Mouse (Mus musculus): ENCODE measurements around the gene Usp3.

The Usp3 gene

DNA sequence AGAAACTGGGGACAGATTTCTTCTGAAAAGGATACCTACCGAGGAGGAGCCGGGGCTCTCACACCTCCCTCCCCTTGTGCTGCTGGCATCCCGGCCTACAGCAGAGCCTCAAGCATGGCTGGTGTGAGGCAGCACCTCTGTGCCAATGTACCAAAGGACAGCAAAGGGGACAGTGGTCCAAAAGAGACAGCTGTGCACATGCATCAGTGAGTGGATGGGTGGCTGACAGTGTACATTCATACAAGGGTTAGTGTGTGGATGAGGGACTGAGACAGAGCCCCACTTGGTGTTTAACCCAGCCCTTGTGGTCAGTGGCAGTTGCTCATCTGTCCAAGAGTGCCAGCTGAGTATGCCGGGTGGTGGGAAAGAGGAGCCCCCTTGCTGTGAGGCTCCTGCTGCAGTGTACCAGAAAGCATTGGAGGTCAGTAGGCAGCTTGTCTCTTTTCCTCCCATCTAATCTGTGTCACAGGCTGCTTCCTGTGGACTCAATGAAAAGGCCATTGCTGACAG, 84.0 kb downstream of the Usp3 start:
- no peak for DNase-seq (ENCODE audit: low spot score in 2 of 2)

DNA sequence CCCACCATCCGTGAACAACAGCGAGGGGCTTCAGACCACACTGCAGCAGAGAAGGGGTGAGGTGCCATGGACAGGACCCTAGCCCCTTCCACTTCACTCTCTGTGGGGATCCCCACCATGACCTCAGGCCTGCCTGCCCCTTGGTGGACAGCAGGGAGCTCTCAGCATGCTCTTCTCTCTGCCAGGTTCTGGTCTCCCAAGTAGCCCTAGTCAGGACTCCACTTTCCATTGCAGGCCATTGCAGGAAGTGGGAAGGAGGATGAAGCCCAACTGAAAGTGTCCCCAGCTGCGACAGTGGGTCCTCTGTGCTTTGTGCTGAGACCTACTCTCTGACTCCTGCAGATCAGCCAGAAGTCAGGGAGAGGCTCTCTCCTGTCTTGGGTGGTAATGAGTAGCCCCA, 85.3 kb downstream of the Usp3 start:
- DNase-seq (ENCODE audit: low spot score in 2 of 2), result no peak

DNA sequence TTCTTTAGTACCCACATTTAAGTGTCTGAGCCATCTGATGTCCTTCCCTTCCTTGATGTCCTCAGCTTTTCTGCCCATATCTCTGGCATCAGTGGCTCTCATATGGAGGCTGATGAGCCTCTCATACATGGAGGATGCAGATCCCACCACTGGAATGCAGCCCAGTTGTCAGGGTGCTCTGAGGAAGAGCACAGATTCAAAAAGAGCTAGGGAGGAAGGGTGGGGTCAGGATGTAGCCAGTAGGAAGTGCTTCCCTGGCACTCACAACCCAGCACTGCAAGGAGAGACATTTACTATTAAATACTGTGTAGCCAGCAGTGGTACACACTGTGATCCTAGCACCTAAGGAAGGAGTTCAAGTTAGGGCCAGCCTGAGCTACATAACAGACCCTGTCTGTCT, 86.5 kb downstream of the Usp3 start:
- no peak for DNase-seq (ENCODE audit: low spot score in 2 of 2)

DNA sequence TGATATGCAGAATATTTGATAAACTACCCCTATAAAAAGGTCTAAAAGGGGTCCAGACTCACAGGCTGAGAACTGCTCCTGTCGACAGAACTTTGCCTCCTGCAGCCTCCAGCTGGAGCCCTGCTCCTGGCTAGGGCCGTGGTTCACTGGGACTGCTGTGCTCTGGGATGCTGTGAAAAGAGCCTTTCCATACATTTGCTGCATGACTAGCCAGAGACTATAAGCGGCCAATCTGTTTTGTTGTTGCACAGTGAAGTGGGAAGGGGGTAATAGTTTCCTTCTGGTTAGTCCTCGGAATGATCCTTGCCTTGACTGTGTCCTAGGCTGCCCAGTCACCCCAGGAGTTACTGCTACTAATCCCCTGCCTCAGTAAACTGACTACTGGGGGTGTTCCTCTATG, 86.9 kb downstream of the Usp3 start:
- DNase-seq (ENCODE audit: low spot score in 2 of 2), result no peak

DNA sequence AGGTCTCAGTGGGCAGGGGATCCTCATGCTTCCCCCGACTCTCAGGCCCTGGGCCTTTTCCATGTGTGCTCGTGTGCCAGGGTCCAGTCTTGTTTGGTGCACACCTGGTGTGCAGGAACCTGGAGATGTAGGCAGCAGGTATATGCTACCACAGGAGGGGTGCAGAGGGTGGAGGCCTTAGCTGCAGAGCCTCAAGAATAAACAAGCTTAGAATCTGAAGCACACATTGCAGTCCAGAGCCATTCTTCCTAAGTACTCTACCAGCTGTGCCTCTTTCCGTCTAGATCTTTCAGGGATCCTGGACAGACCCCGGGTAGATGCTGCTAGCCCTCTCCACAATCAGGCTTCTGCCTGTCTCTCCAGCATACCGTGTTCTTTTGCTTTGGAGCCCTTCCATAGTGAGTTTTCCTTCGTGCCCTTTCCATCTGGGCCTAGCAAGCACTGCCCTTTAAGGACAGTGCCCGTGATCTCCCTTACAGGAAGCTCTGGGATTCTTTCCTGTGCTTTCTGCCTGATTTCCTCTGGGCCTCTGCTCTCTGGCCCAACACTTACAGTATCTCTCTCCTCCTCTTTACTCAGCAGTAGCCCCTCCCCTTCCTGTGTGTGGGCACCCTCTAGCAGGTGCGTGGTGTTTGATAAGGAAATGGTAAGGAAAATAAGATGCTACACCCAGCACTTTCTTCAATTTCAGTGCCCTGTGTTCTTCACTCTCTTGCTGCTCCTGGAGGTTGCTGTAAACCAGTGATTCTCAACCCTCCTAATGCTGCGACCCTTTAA, 87.6 kb downstream of the Usp3 start:
- no peak for DNase-seq (ENCODE audit: low spot score in 2 of 2)

DNA sequence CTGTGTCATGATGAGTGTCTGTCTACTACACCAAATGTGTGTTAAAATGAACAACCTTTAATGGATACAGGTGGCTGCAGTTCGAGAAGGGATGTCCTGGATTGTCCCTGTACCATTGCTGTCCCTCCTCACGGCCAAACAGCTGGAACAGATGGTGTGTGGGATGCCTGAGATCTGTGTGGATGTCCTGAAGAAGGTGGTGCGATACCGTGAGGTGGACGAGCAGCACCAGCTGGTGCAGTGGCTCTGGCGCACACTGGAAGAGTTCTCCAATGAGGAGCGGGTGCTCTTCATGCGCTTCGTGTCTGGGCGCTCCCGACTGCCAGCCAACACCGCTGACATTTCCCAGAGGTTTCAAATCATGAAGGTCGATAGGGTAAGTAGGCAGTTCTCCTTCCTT, 88.4 kb downstream of the Usp3 start:
- no peak for DNase-seq (ENCODE audit: low spot score in 2 of 2)

DNA sequence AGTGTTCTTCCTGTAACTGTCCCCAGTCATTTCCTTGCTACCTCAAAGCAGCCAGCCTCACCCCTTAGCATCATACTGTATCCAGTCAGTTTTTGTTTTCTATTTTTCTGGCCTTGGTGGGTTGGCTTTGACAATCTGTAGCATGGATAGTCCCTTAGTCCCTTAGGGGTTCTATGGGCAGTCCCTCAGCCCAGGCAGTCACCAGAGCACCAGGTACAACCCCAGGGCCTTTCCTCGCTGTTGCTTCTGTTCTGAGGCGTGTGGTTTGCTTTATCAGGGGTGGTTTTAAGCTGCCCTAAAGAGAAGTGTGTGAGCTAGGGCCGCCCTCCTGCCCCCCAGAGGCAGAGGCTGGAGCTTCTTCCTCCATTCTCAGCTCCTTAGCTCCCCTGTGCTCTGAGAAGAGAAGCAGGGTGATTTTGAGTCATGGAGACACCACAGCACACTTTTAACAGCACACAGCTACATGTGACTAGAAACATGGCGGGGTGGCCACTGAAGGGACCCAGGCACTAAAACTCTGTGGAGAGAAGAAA, 89.0 kb downstream of the Usp3 start:
- no peak for DNase-seq (ENCODE audit: low spot score in 2 of 2)

DNA sequence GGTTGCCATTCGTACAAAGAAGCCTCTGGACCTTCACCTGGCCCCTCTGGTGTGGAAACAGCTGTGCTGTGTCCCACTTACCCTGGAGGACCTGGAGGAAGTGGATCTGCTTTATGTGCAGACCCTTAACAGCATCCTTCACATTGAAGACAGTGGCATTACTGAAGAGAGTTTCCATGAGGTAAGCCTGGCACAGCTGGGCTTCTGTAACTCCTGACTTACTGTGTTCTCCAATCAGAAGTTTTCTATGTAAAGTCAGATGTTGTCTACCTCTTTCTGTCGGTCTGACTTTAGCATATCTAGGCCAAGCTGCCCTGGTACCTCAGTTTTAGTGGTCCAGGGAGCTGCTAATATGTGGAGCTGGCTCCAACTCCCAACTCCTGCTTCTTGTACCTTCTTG, 91.7 kb downstream of the Usp3 start:
- no peak for DNase-seq (ENCODE audit: low spot score in 2 of 2)

DNA sequence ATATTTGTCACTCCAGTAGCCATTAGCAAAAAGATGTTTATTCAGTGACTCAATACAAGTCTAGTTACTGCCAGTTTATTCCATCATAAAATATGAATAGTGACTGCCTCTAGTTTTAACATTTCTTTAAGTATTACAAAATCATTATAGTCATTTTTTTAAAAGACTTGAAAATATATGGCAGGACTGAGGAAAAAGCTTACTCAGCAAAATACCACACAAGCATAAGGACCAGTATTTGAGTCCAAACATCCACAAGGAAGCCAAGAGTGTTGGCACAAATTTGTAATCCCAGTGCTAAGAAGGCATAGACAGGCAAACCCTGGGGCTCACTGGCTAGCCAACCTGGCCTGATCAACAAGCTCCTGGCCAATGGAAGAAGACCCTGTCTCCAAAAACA, 99.0 kb downstream of the Usp3 start:
- DNase-seq (ENCODE audit: low spot score in 2 of 2), result no peak

DNA sequence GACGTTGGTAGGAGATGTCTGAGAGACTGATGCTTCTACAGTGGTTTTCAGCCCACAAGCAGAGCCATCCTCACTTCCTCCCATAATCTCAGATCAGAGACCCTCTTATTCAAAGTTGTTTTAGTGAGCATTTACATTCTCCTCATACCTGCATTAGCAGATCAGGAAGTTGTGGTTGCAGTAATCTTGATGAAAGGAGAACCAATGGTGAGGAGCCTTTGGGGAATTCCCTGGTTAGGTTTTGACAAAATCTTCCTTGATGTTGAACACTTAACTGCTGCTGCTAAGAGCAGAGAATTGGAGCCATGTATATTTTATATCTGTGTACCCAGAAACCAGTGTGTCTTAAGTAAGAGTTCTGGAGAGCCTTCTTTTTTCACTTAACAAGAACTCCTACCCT, 100.6 kb downstream of the Usp3 start:
- no peak for DNase-seq (ENCODE audit: low spot score in 2 of 2)

DNA sequence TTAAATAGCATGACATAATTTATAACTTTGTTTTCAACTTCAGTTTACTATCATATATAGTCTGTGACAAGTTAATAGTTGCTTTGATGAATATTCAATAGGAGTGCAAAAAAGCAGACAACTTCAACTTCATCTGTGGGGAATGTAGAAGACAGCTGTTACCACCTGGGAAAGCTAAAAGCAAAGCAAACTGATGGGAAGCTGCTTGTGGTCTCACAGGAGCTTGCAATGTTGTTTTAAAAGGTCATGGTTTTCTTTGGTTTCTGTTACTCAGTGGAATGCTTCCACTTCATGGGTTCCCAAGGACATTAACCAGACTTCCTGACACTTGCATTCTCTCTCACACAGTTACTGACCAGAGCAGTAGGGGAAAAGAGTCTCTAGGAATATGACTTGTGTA, 104.2 kb downstream of the Usp3 start:
- DNase-seq (ENCODE audit: low spot score in 2 of 2), result no peak

DNA sequence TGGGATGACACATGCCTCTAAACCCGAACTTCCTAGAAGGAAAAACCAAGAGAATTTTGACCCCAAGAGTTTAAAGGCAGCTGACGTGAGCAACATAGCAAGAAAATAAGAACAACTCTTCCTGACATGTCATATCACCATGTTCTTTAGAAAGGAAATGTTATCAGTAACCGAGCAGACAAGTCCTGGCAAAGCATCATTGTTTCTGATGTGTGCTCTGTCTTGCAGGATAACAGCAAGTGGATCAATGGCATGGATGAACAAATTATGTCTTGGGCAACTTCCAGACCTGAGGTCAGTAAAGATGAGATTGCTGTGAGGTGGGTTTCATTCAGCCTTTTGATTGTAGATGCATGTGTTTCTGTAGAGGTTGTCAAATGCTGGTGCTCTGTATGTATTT, 109.5 kb downstream of the Usp3 start:
- no peak for DNase-seq (ENCODE audit: low spot score in 2 of 2)

DNA sequence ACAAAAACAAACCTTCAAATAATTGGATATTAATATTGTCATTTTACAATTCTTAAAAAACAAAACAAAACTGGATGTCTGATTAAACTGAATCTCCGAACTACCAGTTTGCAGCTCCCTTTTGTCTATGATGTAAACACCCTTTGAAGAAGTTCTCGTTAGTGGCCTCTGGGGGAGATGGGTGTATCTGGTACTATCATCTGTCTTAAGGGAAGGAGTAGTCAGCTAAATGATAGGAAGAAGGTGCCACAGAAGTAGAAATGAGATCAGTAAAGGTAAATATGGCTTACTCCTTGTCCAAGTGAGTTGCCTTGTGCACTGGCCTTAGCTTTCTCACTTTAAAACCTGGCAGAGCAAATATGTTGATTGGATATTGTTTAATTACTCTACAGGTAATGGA, 115.2 kb downstream of the Usp3 start:
- no peak for DNase-seq (ENCODE audit: low spot score in 2 of 2)

DNA sequence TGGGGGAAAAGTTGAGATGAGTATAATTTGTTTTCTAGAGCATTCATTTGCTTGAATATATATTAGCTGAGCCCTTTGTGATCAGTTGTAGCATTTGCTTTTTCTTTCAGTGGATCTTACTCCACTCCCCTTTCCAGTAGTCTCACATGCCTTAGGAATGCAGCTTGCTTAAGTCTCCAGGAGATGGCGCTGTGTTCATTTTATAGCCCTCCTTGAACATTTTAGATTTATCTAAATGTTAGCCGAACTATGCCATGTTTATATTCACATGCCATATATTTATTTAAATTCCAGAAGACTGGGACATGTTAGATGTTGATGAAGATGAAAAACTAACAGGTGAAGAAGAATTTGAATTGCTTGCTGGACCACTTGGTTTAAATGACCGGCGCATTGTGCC, 127.9 kb downstream of the Usp3 start:
- peak in 1 of 2 experiments; percentile 12 for DNase-seq (ENCODE audit: low spot score in 2 of 2)

All from heart, adult 9 months (tissue).